Mouse (Mus musculus): Measurements from ENCODE around the gene ccdc198. TPM values are rescaled to one million over a fixed set of nuclear protein-coding genes. Genes with fewer than 3 reads are reported as not detected.
A peak's percentile ranks its signal among the peaks of the same experiment; 100 is the strongest.
"Not testable (repeated sequence)": the region's sequence is repeated elsewhere in the genome, so short reads cannot be mapped to it uniquely, and the experiment has no call there.

ccdc198 gene
- total RNA-seq, 2 experiments from 2014 or later, result not detected

DNA sequence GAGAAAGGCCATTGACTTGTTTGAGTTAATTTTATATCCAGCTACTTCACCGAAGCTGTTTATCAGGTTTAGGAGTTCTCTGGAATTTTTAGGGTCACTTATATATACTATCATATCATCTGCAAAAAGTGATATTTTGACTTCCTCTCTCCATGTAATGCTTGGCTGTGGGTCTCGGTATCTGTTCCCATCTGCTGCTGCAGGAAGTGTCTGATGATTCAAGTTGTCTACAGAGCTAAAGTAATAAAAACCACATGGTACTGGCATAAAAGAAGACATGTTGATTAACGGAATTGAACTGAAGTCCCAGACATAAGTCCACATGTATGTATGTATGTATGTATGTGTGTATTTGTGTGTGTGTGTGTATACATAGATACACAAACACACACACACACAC lies 35.1 kb downstream of the ccdc198 start:
- intact Hi-C loops (cut with DNase I); DNase-seq (ENCODE audit: low spot score): not testable (repeated sequence)

- intact Hi-C loops (cut with DNase I), result no loop called here
- DNase-seq (ENCODE audit: low spot score), result no peak
These were observed 44.0 kb downstream of the ccdc198 start for GRCm38 (mm10) chr14:49201073-49201778.

DNA sequence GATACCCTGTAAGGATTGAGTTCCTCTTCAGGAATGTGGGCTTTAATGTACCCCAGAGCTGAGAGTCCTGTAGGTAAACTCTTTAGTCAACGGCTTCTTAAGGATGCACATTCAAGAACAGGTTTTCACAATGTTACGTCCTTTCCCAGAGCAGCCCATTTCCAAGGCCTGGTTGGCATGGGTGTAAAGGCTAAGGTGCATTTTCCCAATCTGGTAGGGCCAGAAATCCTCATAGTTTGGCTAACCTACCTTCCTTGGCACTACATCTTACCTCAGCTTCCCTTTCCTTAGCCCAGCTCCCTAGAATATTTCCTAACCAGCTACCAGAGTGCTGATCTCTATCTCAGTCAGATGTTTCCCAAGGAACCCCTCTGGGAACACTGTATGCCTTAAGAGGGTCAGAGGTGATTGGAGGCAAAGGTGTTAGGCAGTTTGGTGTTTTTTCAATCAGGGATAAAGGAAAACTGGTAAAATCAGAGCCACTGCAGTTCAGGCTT lies 48.2 kb downstream of the ccdc198 start:
- DNase-seq (ENCODE audit: low spot score), result no peak
- intact Hi-C loops (cut with DNase I), result no loop called here

DNA sequence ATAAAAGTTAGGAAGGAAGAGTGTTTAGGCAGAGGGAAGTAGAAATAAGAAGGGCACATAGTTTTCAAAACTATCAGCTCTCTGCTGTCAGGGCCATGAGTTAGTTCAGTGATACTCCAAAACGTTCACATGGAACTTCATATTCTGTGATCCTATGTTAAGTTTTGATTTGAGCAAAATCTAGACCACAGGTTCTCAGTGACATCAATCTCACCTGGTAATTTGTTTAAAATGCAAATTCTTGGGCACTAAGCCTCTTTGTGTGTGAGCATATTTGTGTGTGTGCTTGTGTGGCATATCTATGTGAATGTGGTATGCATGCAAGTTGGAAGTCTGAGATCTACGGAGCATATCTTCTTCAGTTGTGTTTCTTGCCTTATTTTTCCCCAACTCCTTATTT lies 59.0 kb downstream of the ccdc198 start:
- DNase-seq (ENCODE audit: low spot score), result no peak
- intact Hi-C loops (cut with DNase I), result no loop called here

DNA sequence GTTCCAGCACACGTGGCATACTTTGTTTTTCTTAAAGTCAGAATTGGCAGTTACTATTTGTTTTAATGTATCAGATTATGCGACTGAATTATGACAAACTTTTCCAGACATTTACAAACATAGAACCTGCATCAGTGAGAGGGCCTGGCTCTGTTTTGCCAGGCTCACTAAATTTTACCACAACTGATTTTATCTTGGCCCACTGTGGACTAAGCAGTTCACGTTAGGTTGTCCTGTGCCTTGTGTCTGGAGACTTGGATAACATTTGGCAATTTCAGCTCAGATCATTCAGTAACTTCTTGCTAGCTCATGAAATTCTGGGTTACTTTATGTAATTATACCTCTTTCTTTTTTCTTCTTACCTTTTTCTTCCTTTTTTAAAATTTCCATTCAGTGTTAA lies 65.5 kb downstream of the ccdc198 start:
- intact Hi-C loops (cut with DNase I), result no loop called here

GRCm38 (mm10) chr14:49173290-49174135 lies 71.8 kb downstream of the ccdc198 start:
- no peak for DNase-seq (ENCODE audit: low spot score)
- intact Hi-C loops (cut with DNase I), result loop anchor here (2.0 kb wide), 1 partner anchor 107 kb away; the partner anchor contains the start of genes Ap5m1 and Exoc5

More for the DNA sequence above, 65.5 kb downstream of the ccdc198 start:
- DNase-seq (ENCODE audit: low spot score), result no peak

DNA sequence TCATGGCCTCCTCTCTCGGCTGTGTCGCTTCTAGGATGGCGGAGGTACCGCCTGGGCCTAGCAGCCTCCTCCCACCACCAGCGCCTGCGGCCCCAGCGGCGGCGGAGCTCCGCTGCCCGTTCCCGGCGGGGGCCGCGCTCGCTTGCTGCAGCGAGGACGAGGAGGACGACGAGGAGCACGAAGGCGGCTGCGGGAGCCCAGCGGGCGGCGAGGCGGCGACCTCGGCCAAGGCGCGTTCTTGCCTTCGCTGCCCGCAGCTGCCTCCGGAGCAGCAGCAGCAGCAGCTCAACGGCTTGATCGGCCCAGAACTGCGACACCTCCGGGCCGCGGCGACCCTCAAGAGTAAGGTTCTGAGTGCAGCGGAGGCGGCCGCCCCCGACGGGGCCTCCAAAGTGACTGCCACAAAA lies 72.7 kb downstream of the ccdc198 start:
- no peak for DNase-seq (ENCODE audit: low spot score)
- intact Hi-C loops (cut with DNase I), result loop anchor here (2.0 kb wide), 1 partner anchor 106 kb away; the partner anchor contains the start of genes Ap5m1 and Exoc5

- DNase-seq (ENCODE audit: low spot score), result peak; percentile 95
- intact Hi-C loops (cut with DNase I), result loop anchor here (2.0 kb wide), 1 partner anchor 105 kb away; the partner anchor contains the start of genes Ap5m1 and Exoc5
These were observed 73.2 kb downstream of the ccdc198 start, which contains the start of gene Naa30 for GRCm38 (mm10) chr14:49171867-49172581. TSS of gene Naa30 (plus strand) at chr14:49172226.

GRCm38 (mm10) chr14:49171286-49171685 lies 74.0 kb downstream of the ccdc198 start:
- intact Hi-C loops (cut with DNase I), result no loop called here
- no peak for DNase-seq (ENCODE audit: low spot score)

Other genes starting within 250 kb of the ccdc198 start
- gene Ap5m1, start 179.4 kb downstream of the ccdc198 start, total RNA-seq (2021), result 10 to 100 TPM; 10.1 to 10.3 TPM
- gene Exoc5, start 178.8 kb downstream of the ccdc198 start, total RNA-seq (2021), result 10 to 100 TPM; 19.7 to 19.9 TPM
- gene Naa30, start 73.2 kb downstream of the ccdc198 start, total RNA-seq (2021), result 10 to 100 TPM; 20.1 to 21.7 TPM

All from heart, postnatal 25 days (tissue).